Mouse (Mus musculus) cerebellum, adult 2 months (tissue): ENCODE data around the gene Galm.

ENCODE experiments used
- CTCF ChIP-seq: fragments of 200-500 bp; IDR thresholded peaks from 2 replicates; pipeline ENCODE4 v1.5.1; 2011; ENCODE audit warnings: low read depth, mild to moderate bottlenecking, control low read depth, low read length, moderate library complexity, borderline replicate concordance; ENCODE audit not compliant: insufficient read depth
- POLR2A ChIP-seq: fragments of 200-500 bp; IDR thresholded peaks from 2 replicates; pipeline ENCODE4 v1.6.1; 2011; ENCODE audit warnings: low read length, control low read depth, borderline replicate concordance; ENCODE audit not compliant: insufficient read depth

DNA sequence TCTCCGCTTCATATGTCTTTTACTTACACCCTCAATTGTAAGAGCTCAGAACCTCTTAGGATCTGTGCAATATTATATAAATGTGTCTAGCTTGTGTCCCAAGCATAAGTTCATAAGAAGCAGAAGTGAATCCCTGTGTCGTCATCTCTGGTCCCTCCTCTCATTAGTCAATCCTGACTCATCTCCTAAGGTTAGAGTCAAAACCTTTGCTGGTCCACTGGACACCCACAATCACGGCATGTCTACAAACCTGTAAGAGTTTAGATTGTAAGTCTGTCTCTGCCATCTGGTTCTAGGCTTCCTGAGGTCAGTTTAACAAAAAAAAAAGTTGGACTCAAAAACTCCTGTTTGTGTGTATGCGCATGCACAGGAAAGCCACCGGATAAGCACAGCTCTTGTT is 45.5 kb downstream of the Galm start:
- TF ChIP-seq CTCF (no peak), POLR2A (no peak)
